Mouse (Mus musculus): ENCODE data around the gene Smad9. TPM values are rescaled to one million over a fixed set of nuclear protein-coding genes. Genes with fewer than 3 reads are reported as not detected.

Gene Smad9
- not detected in 2 replicates for total RNA-seq (2017)

DNA sequence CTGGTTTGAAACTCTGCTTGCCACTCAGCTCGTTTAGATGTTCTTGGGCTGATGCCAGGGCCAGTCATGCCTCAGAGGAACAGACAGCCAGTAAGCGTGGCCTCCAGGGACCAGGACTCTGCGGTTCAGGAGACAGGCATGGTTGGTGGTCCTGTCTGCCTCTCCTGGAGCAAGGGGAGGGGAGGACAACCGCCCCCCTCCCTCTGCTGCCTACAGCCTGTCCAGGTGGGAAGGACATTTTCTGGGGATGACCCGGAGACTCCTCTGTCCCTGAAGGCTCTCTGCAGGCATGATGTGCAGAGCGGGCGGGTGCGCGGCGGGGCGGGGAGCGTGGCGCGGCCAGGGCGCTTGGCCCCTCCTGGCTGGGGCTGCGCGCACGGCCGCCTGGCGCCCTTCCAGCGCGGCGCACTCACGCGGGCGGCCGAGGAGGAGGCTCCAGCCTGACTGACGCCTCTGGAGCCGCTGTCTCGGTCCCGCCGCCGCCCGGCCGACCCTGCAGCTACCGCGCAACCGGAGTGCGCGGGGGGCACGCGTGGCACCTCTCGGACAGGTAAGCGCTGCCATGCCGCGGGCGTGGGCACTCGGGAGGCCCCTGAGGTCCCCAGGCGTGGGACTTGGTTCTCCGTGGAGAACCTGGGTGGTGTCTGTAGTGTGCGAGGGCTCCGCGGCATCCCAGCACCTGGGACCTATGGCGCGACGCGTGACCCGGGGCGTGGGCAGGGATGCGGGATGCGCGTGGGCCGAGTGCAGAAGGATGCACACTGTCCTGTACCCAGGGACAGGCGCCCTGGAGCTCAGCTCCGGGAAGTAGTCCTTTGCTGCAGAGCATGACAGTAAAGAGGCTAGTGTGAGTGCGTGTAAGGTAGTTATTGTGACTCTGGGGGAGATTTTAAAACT is at the start of gene Smad9:
Smad9 (plus strand) TSS at position 438 of the 897 bp plus-strand sequence.
- peak in 1 of 2 experiments; percentile 26; a peak in 2 of 4 replicates for ATAC-seq (replicated peaks in 1 of 2; ENCODE audit: insufficient read depth in 1 of 2, low FRiP score in 2 of 2, low TSS enrichment in 1 of 2, low read depth in 1 of 2, poor library complexity in 2 of 2, severe bottlenecking in 2 of 2)

DNA sequence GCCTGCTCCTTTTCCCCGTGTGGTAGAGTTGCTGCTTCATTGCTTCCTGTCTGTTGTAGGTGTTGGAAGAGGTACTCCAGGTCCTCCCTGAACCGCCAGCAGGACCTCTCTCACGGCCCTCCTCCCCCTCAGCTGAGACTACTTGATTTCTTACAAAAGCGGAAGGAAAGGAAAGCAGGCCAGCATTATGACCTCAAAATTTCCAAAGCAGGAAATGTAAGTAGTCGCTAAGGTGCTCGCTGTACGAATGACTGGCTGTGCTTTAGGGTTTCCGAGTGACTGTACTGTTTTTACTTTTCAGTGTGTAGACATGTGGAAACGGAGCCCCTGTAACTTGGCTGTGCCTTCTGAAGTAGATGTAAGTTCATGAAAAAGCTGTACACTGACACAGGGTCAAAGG is 46.4 kb upstream of the Smad9 start:
- ATAC-seq (replicated peaks in 1 of 2; ENCODE audit: insufficient read depth in 1 of 2, low FRiP score in 2 of 2, low TSS enrichment in 1 of 2, low read depth in 1 of 2, poor library complexity in 2 of 2, severe bottlenecking in 2 of 2), result peak; percentile 97 to 98

DNA sequence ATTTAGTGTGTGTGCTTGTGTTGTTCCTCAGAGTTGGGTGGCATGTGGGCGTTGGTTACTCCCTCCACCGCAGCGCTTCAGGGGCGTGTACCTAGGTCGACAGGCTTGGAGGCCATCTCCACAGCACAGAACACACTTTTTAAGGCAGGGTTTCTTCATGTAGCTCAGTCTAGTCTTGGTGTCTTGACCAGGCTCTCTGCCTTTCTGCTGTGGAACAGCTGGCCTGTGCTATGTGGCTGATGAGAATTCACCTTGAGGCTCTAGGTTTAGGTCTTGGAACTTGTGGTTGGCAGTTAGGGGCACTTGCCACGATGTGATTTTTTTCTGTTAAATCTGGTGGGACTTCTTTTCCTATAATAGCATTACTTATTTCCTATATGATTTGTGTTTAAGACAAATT is 41.1 kb upstream of the Smad9 start, which contains the start of gene Gm21958:
Gm21958 (minus strand) TSS at position 101 of the 400 bp plus-strand sequence.
- ATAC-seq (replicated peaks in 1 of 2; ENCODE audit: insufficient read depth in 1 of 2, low FRiP score in 2 of 2, low TSS enrichment in 1 of 2, low read depth in 1 of 2, poor library complexity in 2 of 2, severe bottlenecking in 2 of 2), result no peak

DNA sequence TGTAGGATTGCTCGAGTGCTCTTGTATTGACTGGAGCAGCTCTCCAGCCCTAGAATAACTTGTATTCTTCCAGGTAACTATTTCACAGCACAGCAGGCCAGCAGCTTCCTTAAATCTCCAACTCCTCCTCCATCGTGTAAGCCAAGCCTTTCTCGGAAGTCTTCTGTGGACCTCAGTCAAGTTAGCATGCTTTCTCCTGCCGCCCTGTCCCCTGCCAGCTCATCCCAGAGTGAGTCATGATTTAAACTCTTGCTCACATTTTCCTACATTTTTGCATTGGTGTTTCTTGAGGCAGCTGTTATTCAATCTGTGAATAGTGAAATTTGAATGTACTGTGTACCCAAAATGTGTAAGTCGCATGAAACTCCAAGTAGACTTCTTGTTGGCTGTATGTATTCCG is 39.9 kb upstream of the Smad9 start:
- no peak for ATAC-seq (replicated peaks in 1 of 2; ENCODE audit: insufficient read depth in 1 of 2, low FRiP score in 2 of 2, low TSS enrichment in 1 of 2, low read depth in 1 of 2, poor library complexity in 2 of 2, severe bottlenecking in 2 of 2)

DNA sequence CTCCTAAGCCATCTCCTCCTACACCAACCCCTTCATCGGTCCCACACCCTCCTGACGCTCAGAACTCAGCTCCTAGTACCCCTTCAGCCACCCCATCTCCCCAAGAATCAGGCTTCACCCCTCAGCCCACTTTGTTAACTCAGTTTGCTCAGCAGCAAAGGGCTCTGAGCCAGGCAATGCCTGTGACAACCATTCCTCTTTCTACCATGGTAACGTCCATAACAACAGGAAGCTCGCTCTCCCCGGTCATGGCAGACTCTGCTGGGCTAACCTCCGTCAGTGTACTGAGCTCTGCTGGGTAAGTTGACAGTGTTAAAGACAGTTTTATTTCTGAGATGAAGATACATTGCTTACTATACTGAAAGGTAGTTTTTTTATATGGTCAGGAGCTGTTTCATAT is 38.0 kb upstream of the Smad9 start:
- ATAC-seq (replicated peaks in 1 of 2; ENCODE audit: insufficient read depth in 1 of 2, low FRiP score in 2 of 2, low TSS enrichment in 1 of 2, low read depth in 1 of 2, poor library complexity in 2 of 2, severe bottlenecking in 2 of 2), result no peak

DNA sequence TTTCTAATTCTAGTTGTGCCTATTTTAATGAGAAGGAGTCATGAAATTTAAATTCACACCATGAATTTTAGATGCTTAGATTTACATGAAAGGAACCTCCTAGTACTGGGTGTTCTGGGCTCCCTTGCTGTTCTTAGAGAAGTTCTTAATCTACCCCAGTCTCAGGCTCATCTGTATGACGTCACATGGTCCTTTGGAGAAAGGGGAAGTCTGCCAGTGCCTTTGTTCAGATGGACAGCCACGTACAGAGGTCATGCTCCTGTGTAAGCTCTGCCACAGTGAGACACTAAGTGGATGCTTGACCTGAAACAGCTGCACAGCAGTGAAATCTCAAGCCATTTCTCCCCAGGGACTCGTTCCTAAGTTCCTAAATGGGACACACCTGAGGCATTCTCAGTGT is 36.4 kb upstream of the Smad9 start:
- ATAC-seq (replicated peaks in 1 of 2; ENCODE audit: insufficient read depth in 1 of 2, low FRiP score in 2 of 2, low TSS enrichment in 1 of 2, low read depth in 1 of 2, poor library complexity in 2 of 2, severe bottlenecking in 2 of 2), result peak; percentile 81 to 86

- peak; percentile 86 to 90 for ATAC-seq (replicated peaks in 1 of 2; ENCODE audit: insufficient read depth in 1 of 2, low FRiP score in 2 of 2, low TSS enrichment in 1 of 2, low read depth in 1 of 2, poor library complexity in 2 of 2, severe bottlenecking in 2 of 2)
These were observed 31.5 kb upstream of the Smad9 start for GRCm38 (mm10) chr3:54723741-54724500.

DNA sequence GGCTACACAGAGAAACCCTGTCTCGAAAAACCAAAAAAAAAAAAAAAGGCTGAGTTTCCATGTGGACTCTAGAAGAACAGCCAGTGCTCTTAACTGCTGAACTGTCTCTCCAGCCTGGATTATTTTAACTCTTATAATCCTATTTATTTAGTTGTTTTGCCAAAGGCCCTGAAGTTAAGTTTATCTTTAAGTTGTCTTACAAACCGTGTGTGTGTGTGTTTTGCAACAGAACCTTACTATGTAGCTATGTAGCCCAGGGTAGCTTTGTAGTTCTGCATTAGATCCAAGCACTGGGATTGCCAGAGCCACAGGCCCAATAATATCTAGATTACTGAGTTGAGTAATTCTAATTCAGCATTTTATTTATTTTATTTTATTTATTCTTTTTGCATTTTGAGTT is 30.0 kb upstream of the Smad9 start:
- no peak for ATAC-seq (replicated peaks in 1 of 2; ENCODE audit: insufficient read depth in 1 of 2, low FRiP score in 2 of 2, low TSS enrichment in 1 of 2, low read depth in 1 of 2, poor library complexity in 2 of 2, severe bottlenecking in 2 of 2)

GRCm38 (mm10) chr3:54727588-54727987 is 27.8 kb upstream of the Smad9 start:
- no peak for ATAC-seq (replicated peaks in 1 of 2; ENCODE audit: insufficient read depth in 1 of 2, low FRiP score in 2 of 2, low TSS enrichment in 1 of 2, low read depth in 1 of 2, poor library complexity in 2 of 2, severe bottlenecking in 2 of 2)

GRCm38 (mm10) chr3:54728100-54728499 is 27.3 kb upstream of the Smad9 start:
- ATAC-seq (replicated peaks in 1 of 2; ENCODE audit: insufficient read depth in 1 of 2, low FRiP score in 2 of 2, low TSS enrichment in 1 of 2, low read depth in 1 of 2, poor library complexity in 2 of 2, severe bottlenecking in 2 of 2), result no peak

DNA sequence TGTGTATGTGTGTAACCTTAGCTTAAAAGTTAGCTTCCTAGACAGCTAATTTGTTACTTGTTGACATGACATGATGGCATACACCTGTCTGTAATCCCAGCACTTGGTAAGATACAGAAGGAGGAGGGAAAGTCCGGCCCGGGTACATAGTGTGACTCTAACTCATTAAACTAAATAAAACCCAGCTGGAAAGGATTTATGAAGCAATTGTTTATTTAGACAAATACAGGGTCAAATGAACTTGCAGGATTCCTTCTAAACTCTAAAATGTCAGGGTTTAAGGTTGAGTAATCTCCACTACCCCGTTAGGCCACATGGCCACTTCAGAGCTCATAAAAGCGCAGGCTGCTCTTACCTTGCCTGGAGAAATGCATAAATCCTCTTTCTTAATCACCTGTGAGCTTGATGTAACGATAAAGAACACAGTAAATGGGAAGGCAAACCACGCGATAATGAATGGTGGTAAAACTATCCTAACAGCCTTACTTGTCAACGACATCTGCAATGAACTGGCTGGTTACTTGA is 23.7 kb upstream of the Smad9 start:
- ATAC-seq (replicated peaks in 1 of 2; ENCODE audit: insufficient read depth in 1 of 2, low FRiP score in 2 of 2, low TSS enrichment in 1 of 2, low read depth in 1 of 2, poor library complexity in 2 of 2, severe bottlenecking in 2 of 2), result no peak

DNA sequence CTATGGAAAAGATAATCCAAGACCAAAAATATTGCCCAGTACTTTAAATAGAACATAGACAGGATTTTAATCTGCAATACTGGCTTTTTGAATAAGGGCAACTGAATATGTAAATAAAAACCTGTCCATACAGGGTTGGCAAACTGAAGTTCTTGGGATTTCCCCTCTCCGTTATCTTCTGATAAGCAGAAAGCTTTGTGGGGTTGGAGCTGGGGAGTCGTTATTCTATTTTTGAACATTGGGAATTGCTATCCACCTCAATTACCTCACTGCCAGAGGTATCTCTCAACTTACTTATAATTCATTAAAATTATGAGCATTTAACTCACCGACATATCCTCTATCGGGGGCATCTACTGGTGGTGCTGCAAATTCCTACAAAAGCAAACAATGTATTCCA is 23.0 kb upstream of the Smad9 start:
- ATAC-seq (replicated peaks in 1 of 2; ENCODE audit: insufficient read depth in 1 of 2, low FRiP score in 2 of 2, low TSS enrichment in 1 of 2, low read depth in 1 of 2, poor library complexity in 2 of 2, severe bottlenecking in 2 of 2), result no peak

- ATAC-seq (replicated peaks in 1 of 2; ENCODE audit: insufficient read depth in 1 of 2, low FRiP score in 2 of 2, low TSS enrichment in 1 of 2, low read depth in 1 of 2, poor library complexity in 2 of 2, severe bottlenecking in 2 of 2), result peak; percentile 75 to 76
These were observed 20.8 kb upstream of the Smad9 start for GRCm38 (mm10) chr3:54734411-54735246.

DNA sequence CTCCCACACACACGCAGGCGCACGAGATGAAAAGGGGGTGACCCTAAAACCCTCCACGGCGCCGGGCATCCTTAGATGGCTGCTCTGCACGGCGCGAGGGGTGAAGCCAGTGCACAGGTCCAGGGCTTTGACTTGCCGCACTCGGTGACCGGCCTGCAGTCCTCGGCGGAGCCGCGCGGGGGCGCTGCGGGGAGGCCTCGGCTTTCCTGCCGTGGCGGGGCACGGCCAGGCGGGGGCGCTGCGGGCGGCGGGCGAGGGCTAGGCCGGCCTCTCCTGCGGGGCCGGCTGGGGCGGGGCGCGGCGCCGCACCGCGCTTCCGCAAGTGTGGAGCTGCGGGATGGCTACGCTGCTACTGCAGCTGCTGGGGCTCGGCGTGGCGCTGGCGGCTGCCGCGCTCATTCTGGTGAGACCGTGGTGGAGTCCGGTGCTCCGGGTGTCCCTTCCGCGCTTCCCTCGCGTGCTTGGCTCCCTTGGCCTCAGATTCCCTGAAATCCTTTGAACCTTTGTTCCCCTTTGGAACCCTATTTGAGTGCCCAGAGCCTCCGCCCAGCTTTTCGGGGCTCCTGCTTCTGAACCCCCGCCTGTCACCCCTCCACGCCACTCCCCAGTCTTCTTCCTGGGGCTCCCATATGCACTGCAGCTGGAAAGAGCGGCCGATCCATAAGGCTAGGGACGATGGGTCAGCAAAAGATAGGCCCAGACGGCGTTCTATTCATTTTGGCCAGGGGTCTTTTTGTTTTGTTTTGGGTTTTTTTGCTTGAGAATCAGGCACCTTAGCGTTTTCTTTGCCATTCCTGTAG is 19.9 kb upstream of the Smad9 start, which contains the start of the genes Exosc8 and Alg5:
Exosc8 (minus strand) TSS at position 147 of the 800 bp plus-strand sequence.
Alg5 (plus strand) TSS at position 293 of the 800 bp plus-strand sequence.
- peak; percentile 75 to 77 for ATAC-seq (replicated peaks in 1 of 2; ENCODE audit: insufficient read depth in 1 of 2, low FRiP score in 2 of 2, low TSS enrichment in 1 of 2, low read depth in 1 of 2, poor library complexity in 2 of 2, severe bottlenecking in 2 of 2)

- no peak for ATAC-seq (replicated peaks in 1 of 2; ENCODE audit: insufficient read depth in 1 of 2, low FRiP score in 2 of 2, low TSS enrichment in 1 of 2, low read depth in 1 of 2, poor library complexity in 2 of 2, severe bottlenecking in 2 of 2)
These were observed 19.1 kb upstream of the Smad9 start for GRCm38 (mm10) chr3:54736101-54736927.

GRCm38 (mm10) chr3:54737317-54737716 is 18.1 kb upstream of the Smad9 start:
- no peak for ATAC-seq (replicated peaks in 1 of 2; ENCODE audit: insufficient read depth in 1 of 2, low FRiP score in 2 of 2, low TSS enrichment in 1 of 2, low read depth in 1 of 2, poor library complexity in 2 of 2, severe bottlenecking in 2 of 2)

All from hematopoietic stem cell, adult 5-6 weeks (primary cell).